Mouse (Mus musculus): ENCODE results near the gene Efhc1. TPM values are rescaled to one million over a fixed set of nuclear protein-coding genes. Genes with fewer than 3 reads are reported as not detected.

Efhc1 gene
- polyA plus RNA-seq, 1 experiment from 2014 or later: 0.58 TPM

Other genes starting within 250 kb of the Efhc1 start
- not detected in 2 replicates for gene Il17a, start 220.7 kb upstream of the Efhc1 start, polyA plus RNA-seq (2014; fragmentation: Nextera tagmentation; extraction: Ambion mirVana)
- not detected in 2 replicates for gene Il17f, start 161.0 kb upstream of the Efhc1 start, polyA plus RNA-seq (2014; fragmentation: Nextera tagmentation; extraction: Ambion mirVana)
- 311 and 347 TPM in 2 replicates for gene Mcm3, start 131.3 kb upstream of the Efhc1 start, polyA plus RNA-seq (2014; fragmentation: Nextera tagmentation; extraction: Ambion mirVana)
- gene Paqr8, start 61.0 kb upstream of the Efhc1 start, polyA plus RNA-seq (2014; fragmentation: Nextera tagmentation; extraction: Ambion mirVana): 1.4 and 1.9 TPM in 2 replicates
- 3.9 and 4.0 TPM in 2 replicates for gene Tram2, start 127.6 kb downstream of the Efhc1 start, polyA plus RNA-seq (2014; fragmentation: Nextera tagmentation; extraction: Ambion mirVana)